Mouse (Mus musculus) ovary, postnatal 14 days (tissue): ENCODE results near the gene Usp50.

Experiments
- DNase-seq: peaks from one replicate; pipeline ENCODE4 v3.0.0; 2022; ENCODE audit warnings: low spot score

Gene Usp50

DNA sequence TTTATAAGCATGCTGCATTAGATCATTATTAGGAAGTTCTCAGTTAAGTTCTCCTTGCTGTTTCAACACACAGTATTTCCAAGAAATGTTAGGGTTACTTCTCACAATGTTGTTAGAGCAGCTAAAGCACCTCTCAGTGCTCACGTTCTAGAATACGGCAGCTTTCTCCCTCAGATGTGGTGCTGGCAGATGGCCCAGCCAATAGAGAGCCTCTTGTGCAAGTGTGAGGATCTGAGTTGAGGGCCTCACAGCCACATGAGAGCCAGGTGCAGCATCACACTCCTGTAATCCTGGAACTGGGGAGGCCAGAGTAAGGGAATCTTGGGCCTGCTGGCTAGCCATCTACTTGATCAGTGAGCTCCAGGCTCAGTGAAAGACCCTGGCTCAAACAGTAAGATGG lies 43.0 kb downstream of the Usp50 start:
- DNase-seq, result no peak

DNA sequence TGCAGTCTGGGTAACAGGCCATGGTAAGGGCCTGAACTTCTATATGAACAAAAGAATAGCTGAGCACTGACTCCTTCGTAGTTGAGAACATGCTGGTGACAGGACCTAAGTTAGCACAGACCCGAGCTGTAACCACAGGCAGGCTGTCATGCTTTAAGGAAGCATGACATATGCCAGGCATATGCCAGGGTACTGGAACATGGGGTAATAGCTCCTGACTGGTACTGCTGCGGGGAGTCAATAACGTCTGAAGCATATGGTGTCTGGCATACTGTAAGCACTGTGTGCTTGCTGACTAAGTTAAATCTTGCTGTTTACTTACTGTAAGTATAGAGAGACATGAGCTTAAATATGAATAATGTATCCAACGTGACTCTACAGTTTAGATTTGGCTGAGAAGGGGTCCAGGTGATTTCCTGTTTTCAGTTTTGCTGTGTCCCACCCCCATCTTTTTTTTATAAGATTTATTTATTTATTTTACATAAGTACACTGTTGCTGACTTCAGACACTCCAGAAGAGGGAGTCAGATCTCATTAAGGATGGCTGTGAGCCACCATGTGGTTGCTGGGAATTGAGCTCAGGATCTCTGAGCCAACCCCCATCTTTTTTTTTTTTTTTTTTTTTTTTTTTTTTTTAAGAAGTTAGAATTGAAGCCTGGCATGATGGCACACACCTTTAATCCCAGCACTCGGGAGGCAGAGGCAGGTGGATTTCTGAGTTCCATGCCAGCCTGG lies 47.8 kb downstream of the Usp50 start:
- DNase-seq, result no peak

DNA sequence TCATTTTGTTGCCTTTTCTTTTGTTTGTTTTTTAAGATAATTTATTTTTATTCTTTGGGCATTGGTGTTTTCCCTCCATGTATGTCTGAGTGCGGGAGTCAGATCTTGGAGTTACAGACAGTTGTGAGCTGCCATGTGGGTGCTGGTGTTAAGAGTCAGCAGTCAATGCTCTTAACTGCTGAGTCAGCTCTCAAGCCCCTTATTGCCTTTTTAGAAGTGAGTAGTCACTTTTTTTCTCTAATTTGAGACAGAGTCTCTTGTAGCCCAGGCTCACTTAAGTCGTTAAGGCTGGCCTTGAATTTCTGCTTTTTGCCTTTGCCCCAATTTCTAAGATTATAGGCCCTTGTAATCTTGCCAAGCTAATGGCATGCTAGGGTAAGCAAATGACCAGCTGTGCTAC lies 52.8 kb downstream of the Usp50 start:
- DNase-seq, result no peak

DNA sequence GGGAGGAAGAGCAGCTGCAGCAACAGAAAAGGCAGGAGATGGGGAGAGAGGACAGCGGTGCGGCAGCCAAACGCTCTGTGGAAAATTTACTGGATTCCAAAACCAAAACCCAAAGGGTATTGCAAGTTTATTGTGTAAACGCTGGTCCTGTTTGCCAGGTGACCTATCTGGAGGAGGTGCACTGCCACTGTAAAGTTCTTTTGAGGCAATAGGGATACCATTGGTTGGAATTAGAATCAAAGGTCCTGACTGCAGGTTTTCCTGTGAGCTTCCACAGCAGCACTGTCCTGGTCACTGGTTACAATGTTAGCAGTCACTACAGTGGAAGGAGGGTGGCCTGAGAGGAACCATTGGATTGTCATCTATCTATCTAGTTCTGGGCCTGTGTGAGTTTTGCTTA lies 54.1 kb downstream of the Usp50 start:
- DNase-seq, result no peak

DNA sequence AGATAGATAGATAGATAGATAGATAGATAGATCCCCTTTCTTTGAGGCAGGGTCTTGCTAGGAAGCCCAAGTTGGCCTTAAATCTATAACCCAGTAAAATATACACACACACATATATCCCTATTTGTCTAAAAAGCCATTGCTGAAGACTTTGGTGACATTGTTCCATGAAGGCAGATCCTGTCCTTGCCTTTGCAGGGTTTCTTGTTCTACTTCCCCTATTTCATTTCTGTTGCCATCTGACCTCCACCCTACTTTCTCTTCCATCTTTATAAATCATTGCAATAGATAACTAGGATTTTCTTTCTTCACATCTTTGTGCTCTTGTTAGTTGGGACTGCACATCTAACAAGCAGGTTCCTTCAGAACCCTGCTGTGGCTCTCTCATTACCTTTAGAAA lies 70.3 kb downstream of the Usp50 start:
- DNase-seq, result no peak

DNA sequence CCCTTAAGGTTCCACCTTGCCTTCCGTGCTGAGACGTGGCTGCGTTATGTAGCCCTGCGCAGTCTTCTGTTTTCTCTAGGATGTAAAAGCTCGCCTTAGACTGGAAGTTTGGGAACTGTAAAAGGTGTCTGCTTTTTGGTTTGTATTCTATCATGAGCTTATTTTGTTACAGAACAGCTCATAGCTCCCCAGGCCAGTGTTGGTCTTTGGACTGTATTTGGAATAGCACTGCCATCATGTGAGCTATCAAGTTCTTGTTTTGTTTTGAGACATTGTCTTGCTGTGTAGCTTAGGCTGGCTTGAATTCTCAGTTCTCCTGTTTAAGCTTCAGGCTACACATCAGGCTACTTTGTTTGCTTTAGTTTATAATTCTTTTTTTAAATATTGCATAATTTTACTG lies 70.7 kb downstream of the Usp50 start:
- DNase-seq, result no peak

DNA sequence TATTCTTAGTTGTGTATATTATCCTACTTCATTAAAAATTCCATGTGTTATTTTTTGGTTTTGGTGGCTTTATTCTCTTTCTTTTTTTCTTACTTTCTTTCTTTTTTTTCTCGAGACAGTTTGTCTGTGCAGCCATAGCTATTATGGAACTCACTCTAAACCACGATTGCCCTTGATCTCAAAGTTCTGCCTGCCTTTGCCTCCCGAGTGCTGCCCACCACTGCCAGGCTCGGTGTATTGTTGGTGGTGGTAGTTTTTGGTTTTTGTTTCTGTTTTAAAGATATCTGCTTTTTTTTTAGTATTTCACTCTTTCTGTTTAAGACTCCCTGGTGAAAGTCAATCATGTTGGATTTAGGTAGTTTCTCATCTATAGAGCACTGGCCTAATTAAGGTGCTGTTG lies 74.9 kb downstream of the Usp50 start:
- DNase-seq, result no peak

DNA sequence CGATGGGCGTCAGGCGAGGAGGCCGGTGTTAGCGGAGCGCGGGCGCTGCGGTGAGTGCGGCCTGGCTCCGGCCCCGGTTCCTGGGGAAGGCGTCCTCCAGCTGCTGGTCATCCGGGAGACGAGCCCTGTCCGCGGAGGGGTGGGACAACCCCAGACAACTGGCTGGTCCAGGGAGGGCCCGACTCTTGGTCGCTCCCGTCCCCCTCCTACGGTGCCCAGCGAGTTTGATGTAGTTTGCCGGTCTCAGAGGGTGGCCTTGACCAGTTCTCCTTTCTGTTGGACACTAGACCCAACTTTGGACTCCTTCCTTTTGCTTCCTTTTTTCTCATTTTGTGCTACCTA lies 75.9 kb downstream of the Usp50 start:
- DNase-seq, result no peak

DNA sequence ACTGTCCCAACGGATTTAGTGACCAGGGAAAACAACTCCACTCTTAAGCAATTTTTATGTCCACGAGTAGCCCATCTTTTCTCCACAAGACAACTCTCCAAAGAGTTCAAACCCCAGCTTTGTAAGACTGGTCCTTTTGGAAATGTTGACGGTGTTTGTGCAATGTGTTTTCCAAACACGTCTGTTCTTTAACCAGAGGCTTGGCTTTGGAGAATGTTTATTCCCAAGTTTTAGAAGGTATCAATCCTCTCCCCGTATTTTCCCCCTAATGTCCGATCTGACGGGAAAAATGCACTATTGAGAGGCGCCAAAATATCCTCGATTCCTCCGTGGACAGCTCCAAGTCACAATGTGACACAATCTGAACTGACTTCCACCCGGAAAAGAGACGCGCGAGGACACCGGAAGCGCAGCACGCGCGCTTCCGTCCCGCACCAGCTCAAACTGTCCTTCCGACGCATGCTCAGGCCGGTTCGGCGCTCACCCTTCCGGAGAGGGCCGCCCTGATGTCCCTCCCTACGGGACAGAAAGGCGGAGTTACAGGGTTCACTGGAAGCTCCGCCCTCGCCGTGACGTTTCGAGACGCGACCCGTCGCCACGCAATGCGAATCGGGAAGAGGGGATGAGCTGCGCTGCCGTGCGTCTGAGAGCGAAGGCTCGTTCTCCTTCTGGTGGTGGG lies 76.4 kb downstream of the Usp50 start, which contains the start of gene Usp8:
Usp8 (plus strand) TSS at position 570 of the 679 bp plus-strand sequence.
- DNase-seq, result peak; percentile 96

DNA sequence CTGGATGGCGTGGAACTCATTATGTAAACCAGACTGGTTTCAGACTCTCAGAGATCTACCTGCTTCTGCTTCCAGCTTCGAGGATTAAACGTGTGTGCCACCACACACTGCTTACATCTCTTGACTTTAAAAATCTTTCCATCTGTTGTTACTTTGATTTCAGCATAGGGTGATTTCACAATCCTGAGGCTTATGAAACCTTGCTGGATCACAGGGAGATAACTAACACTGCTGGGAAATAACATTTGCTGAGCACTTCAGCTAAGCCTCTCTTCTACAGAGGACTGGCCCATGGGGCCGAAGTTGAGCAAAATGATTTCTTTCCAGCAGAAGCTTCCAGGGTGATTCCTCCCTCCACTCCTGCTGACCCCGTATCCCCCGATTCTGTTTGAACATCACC lies 88.0 kb downstream of the Usp50 start:
- no peak for DNase-seq

DNA sequence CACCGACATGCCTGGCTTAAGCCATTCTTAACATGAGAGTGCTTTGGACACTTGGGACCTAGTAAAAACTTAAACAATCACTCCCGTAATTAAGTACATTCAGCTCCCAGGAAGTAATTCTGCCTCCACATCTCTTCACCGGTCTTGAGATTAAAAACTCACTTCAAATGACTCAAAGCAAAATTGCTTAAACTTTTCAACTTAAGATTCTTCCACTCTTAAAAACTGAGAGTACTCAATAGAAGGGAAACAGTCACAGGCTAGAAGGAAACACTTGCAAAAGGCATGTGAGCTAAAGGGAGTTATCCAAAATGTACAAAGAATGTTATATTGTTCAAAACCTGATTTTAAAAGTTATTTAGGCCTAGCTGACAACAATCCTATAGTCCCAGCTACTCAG lies 92.0 kb downstream of the Usp50 start:
- no peak for DNase-seq

DNA sequence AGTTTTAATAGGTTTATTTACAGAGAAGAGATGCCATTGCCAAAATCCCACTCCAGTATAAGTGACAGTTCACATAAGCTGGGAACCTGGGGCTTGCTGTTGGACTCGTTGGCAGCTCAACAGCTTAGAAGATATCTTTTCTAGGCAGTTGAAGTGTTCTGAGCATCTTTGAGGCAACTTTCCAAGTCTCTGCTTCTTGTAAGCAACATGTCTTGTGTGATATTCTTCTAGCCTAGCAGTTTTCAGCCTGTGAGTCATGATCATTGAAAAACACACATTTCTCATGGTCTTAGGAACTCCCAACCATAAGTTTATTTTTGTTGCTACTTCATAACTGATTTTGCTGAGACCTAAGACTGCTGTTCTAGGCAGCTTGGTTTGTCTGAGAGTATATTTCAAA lies 100.3 kb downstream of the Usp50 start:
- no peak for DNase-seq

DNA sequence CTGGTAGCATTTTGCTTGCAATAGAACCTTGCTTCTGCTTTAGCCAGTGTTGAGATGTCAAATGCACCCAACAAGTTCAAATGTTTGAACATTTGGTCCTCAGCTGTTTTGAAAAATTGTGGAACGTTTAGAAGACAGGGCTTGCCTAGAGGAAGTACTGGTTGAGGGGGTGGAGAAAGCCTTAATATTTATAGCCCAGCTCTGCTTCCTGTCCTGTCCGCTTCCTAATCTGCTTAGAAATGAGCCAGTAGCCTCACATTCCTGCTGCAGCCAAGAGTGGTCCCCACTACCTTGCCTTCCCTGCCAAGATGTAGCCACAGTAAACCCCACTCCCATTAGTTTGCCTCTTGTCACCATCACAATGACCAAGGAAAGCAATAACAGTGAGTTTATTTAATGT lies 100.9 kb downstream of the Usp50 start:
- no peak for DNase-seq

DNA sequence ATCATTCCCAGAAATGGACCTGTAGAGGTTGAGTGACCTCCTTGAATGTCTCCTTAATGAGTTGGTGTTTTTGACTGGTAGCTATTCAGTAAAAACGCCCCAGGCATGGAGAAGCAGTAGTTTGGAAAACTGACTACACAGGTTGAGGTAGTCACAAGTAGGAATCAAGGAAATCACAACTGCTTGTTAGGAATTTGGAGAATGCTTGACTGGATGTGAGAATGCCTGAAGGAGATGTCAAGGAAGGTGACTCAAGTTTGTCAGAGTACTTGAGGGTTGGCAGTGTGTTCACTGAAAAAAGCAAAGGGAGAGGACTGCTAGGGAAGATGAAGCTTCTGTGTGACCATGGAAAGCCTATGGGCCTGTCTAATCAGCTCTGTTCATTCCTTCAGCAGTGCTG lies 105.9 kb downstream of the Usp50 start:
- no peak for DNase-seq

DNA sequence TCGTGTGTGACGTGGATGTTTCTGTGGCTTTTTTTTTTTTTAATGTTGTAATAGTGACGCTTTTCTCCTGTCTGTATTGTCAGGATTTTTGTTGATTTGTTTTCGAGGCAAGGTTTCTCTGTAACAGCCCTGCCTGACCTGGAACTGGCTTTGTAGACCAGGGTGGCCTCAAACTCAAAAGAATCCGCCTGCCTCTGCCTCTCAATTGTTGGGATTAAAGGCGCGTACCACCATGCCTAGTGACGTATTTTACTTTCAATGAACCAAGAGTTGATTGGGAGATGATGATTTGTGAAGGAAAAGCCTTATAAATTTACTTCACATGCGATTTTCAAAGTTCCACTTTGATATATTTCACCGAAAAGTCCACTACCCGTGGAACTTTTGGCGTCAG lies 107.2 kb downstream of the Usp50 start, which contains the start of gene Gabpb1:
Gabpb1 (minus strand) TSS at position 216 of the 394 bp plus-strand sequence.
- DNase-seq, result no peak

DNA sequence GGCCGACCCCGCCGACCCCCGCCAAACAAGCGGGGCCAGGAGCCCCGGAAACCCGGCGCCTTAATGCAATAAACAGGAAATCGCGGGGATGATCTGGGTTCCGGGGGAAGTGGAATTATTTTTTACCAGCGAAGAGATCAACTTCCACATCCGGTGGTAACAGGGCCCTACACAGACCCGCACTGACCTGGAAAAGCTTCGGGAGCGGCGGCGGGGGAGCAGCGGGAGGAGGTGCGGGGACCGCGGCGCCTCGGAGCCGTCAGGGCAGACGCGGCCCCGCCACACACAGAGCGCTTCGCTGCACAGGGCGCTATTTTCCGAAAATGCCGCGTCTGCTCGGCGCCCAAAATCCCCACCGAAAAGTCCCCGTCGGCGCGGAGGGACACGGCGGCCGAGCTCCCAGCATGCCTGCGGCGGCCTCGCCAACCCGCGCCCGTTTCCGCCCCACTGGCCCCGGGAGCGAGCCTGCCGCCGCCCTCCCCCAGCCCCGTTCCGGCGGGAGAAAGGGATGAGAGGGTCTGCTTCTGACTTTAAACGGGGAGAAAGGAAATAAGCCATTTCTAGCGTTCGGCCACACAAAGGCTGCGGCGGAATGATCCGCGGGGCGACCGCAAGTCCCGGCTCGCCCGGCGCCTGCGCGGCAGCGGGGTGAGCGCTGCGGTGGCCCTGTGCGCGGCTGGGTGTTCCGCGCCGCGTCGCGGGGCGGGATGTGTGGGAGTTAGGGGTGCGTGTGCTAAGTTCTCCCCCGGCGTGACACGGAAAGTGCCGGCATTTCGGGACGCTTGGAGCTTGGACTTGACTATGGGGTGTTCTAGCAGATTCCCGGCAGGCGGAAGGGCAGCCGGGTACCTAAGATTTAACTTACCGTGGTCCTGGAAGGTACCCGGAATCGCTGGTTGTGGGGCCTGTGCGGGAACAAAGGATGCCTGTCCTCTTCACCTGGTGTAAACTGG lies 107.8 kb downstream of the Usp50 start:
- DNase-seq, result peak; percentile 75

DNA sequence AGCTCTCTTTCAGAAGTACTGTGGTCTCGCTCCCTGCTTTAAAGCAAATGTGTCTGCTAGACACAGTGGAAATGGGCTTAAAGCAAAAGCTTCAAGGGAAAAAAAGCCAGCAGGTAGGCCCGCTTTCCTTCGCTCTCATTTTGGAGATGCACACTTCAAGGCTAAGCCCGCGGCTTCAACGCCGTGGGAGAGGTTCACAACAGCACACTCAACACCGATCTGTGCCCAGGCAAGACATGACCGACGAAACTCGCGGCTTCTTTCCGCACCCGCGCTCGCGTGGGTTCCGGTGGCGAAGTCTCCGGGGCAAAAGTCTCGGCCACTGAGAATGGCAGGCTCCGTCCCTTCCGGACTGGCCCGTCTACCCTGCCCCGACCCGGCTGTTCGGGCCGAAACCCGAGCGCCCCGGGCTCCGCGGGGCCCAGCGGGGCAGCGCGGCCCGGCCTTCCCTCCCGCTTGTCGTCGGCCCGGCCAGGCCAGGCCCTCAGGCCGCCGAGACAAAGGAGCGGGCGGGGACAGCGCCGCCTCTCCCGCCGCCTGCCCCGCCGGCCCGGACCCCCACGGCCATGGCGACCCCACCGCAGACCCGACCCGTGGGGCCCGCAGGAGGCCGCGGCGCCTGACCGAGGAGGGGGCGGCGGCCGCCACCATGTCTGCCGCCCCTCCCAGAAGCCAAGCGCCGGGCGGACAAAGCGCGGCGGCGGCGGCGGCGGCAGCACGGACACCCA lies 108.7 kb downstream of the Usp50 start:
- peak; percentile 50 for DNase-seq

DNA sequence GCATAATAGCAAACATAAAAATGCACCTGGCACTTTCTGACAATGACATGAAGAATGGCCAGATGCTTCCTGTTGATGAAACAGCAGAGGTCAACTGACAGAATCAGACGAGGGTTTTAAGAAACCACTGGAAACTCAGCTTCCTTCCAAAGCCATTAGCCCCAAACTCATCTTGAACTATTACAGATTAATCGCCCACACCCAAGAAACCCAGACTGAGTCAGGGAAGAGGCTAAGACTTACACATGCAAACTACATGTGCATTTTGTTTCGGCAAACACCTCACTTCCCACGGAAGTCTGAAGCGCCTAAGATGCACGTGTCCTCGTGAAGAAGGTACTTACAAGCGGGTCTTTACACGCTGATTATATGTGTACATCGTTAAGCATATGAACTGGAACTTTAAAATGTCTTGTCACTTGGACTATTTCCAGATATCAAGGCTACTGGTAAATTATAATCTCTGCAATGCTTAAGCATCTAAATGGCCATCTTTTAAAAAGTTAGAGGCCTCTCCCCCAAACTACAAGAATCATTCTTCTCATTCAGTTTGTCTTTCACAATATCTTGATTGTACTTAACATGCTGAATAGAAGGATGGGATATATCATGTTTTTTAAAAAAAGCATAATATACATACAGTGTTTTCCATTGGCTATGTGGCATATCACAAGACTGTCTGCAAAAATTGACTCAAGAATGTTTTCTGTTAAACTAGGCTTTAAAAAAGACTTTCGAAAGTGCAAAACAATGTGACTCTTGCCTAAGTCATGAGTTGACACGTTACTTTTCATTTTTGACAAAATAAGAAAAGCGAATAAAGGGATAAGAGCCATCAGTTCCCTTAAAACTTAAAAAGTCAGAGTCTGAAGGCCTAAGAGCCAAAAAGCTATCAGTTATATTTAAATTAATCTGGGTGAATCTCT lies 109.7 kb downstream of the Usp50 start:
- DNase-seq, result no peak

DNA sequence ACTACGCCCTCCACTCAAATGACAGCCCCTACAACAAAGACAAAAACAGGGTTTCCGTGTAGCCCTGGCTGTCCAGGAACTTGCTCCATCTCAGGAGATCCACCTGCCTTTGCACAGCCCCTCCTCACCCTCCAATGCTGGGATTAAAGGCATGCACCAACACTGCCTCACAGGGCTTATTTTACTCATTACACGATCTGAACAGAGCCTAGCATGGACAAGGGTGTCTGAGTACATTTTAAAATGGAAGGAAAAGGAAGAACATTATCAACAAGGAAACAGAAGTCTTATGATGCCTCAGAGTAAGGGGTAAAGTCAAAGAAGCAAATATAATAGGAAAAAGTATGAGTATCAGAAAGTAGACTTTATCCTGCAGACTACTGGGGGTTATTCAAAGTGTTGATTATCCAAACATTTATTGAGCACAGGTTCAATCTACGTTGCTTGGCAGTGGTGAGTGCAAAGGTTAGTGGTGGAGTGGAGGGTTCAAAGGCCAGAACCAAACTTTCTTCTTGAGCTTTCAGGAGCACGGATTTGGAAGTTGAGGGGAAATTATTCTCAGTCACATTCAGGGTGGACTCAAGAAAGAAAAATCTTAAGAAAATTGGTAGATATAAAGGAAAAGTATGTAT lies 114.5 kb downstream of the Usp50 start:
- DNase-seq, result no peak

DNA sequence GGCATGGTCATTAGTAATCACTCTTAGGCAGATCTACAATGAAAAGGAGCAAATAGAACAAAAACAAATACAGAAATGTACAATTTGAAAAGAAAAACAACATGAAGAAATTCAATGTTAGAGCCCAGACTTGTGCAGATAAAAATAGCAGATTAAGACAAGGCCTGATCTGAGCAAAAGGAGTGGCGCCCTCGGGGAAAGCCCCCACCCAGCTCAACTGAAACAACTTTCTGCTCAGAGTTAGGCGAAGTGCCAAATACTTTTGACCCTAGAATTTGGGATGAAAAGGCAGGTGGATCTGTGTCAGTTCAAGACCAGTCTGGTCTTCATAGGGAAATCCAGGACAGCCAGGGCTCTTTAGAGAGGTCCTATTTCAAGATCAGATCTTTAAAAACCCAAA lies 117.3 kb downstream of the Usp50 start:
- no peak for DNase-seq
